Mouse (Mus musculus) thymus, adult 2 months (tissue): ENCODE results near the gene Coch. TPM values are rescaled to one million over a fixed set of nuclear protein-coding genes. Genes with fewer than 3 reads are reported as not detected.
"Not testable (repeated sequence)": the region's sequence is repeated elsewhere in the genome, so short reads cannot be mapped to it uniquely, and the experiment has no call there.

Experiments
- DNase-seq: peaks from one replicate; pipeline ENCODE4 v3.0.0; 2021
- H3K27ac ChIP-seq: fragments of 200-500 bp; 2 replicates; pipeline ENCODE4 v1.5.1; 2012; ENCODE audit warnings: low read length, control low read depth; ENCODE audit not compliant: control insufficient read depth, insufficient read depth
- H3K27me3 ChIP-seq: fragments of 200-500 bp; 2 replicates; pipeline ENCODE4 v1.6.1; 2012; ENCODE audit warnings: mild to moderate bottlenecking, low read length, moderate library complexity, mixed read lengths; ENCODE audit not compliant: control insufficient read depth, insufficient read depth
- H3K36me3 ChIP-seq: fragments of 200-500 bp; 2 replicates; pipeline ENCODE4 v1.6.1; 2012; ENCODE audit warnings: mild to moderate bottlenecking, low read length, moderate library complexity; ENCODE audit not compliant: control insufficient read depth, insufficient read depth
- H3K4me1 ChIP-seq: fragments of 200-500 bp; replicated peaks from 2 replicates; pipeline ENCODE4 v1.6.1; 2012; ENCODE audit warnings: low read length; ENCODE audit not compliant: control insufficient read depth, insufficient read depth
- H3K4me3 ChIP-seq: fragments of 200-500 bp; 2 replicates; pipeline ENCODE4 v1.5.1; 2012; ENCODE audit warnings: mild to moderate bottlenecking, low read length, control low read depth, moderate library complexity; ENCODE audit not compliant: control insufficient read depth, insufficient read depth
- CTCF ChIP-seq: fragments of 200-500 bp; IDR thresholded peaks from 2 replicates; pipeline ENCODE4 v1.5.1; 2012; ENCODE audit warnings: mild to moderate bottlenecking, control low read depth, low read length, moderate library complexity, borderline replicate concordance; ENCODE audit not compliant: control insufficient read depth, poor library complexity, insufficient read depth; ENCODE audit errors: extremely low read depth
- POLR2A ChIP-seq: fragments of 200-500 bp; IDR thresholded peaks from 2 replicates; pipeline ENCODE4 v1.6.1; 2012; ENCODE audit warnings: mild to moderate bottlenecking, low read length, control low read depth, moderate library complexity; ENCODE audit not compliant: control insufficient read depth, poor library complexity, insufficient read depth; ENCODE audit errors: extremely low read depth
- WGBS: fragments of 180-500 bp; shearing (Covaris S2); methylation state at CpG from one replicate; pipeline ENCODE4 v1.1.7; 2018; 5-methylcytosine and 5-hydroxymethylcytosine counted together
- polyA plus RNA-seq: library from polyadenylated mRNA; depleted of rRNA; stranded (reverse); fragments of >200 nt; gene quantifications from 2 replicates; pipeline ENCODE4 v1.2.3, GENCODE M21; 2012; rRNA removed

Coch gene
- polyA plus RNA-seq, 1 experiment, result 1.4 TPM

DNA sequence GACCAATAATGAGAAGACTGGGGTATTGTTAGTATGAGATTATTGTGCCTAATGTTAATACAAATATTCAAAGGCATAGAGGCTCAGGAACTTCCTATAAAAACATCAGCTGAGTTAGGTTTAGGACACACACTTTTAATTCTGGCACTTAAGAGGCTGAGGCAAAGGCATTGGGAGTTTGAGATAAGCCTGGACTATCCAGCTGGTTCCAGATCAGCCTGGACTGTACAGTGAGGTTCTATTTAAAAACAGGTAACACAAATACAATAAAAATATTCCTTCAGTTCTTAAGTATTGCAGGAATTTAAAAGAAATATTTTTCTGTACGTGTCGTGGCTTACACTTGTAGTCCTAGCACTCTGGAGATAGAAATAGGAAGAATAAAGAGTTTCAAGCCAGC is 43.1 kb downstream of the Coch start:
- no peak for TF ChIP-seq POLR2A
- TF ChIP-seq CTCF, result no peak
- Histone ChIP-seq H3K27me3 (no peaks in the 10 kb centered on the region), H3K4me3 (no peak overlapping the region), H3K36me3 (no peaks in the 10 kb centered on the region), H3K27ac (no peak overlapping the region), H3K4me1 (no peaks in the 10 kb centered on the region)
- no peak for DNase-seq
- WGBS, result 88% methylated on average over 2 of the region's 2 CpGs

DNA sequence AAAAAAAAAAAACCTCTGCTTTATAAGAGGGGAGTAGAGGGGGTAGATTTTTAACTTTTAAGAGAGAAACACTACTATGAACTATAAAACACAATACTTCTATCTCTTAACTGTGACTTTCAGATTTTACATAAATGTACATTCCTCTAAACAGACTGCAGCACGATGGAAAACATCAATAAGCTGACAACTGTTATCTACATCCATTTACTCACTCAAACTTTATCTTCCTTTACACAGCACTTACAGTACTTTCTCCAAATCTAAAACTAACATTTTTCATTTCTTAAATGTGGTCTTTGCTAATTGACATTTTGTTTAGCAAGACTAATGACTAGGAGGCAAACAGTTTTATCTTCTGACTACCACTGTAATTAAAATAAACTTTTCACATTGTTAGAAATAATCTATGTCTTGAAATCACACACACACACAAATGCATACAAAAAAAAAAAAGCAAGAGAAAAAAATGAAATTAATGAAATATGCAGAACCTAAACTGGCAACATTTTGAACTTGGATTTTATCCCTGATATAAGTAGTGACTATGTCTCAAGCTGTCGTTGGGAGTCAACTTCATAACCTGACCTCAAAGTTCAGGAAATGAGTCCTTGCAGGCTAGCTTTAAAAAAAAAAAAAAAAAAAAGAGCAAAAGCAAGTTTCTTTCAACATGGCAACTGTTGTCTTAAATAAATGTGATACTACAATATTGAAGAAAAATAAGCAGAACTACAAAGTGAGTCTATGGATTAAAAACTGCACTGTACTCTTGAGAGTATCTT is 43.7 kb downstream of the Coch start:
- Histone ChIP-seq H3K27me3 (no peaks in the 10 kb centered on the region), H3K4me1 (no peaks in the 10 kb centered on the region), H3K27ac (no peak overlapping the region), H3K36me3 (no peaks in the 10 kb centered on the region), H3K4me3 (no peak overlapping the region)
- DNase-seq, result no peak
- no peak for TF ChIP-seq POLR2A
- no peak for TF ChIP-seq CTCF
- 48% methylated on average over 2 of the region's 2 CpGs for WGBS

DNA sequence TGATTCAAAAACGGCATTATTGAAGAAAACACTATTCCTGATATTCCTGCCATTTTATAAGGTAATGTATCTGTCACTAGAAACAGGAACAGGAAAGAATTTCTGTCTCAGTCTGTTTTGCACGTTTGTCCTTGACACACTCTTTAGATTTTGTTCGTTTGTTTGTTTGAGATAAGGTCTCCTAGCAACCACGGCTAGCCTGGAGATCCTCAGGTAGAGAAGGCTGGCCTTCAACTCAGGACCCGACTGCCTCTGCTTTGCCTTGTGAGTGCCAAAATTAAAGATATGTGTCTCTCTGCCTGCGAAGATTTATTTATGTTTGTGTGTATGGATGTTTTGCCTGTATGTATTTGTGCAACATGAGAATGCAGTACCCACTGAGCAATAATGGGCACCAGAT is 48.7 kb downstream of the Coch start:
- 62% methylated on average over 6 of the region's 6 CpGs for WGBS

DNA sequence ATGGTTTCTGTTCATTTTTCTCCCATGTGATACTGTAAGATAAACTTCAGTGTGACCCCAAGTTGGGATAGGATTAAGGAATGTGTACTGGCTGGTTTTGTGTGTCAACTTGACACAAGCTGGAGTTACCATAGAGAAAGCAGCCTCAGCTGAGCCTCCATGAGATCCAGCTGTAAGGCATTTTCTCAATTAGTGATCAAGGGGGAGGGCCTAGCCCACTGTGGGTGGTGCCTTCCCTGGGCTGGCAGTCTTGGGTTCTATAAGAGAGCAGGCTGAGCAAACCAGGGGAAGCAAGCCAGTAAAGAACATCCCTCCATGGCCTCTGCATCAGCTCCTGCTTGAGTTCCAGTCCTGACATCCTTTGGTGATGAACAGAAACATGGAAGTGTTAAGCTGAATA is 56.3 kb downstream of the Coch start:
- H3K27me3 ChIP-seq, H3K4me1 ChIP-seq, DNase-seq, H3K27ac ChIP-seq, H3K4me3 ChIP-seq: not testable (repeated sequence)
- H3K36me3 ChIP-seq, result peaks cover 30% of the 10 kb centered on the region

More for the DNA sequence above, 48.7 kb downstream of the Coch start:
- TF ChIP-seq POLR2A, result no peak
- no peak for TF ChIP-seq CTCF
- H3K4me3 ChIP-seq, result no peak overlapping the region
- DNase-seq, result no peak
- H3K27ac ChIP-seq, result no peak overlapping the region; the same call in 1 of the 2 replicates
- no peaks in the 10 kb centered on the region for H3K27me3 ChIP-seq
- peaks cover 3% of the 10 kb centered on the region; the same call in 1 of the 2 replicates for H3K36me3 ChIP-seq
- H3K4me1 ChIP-seq, result no peaks in the 10 kb centered on the region

Other genes with a start within 250 kb of the Coch start
- gene G2e3, start 245.3 kb upstream of the Coch start, polyA plus RNA-seq, result 4.3 and 5.7 TPM in 2 replicates
- 7.7 and 9.5 TPM in 2 replicates for gene Scfd1, start 215.8 kb upstream of the Coch start, polyA plus RNA-seq
- gene Ap4s1, start 97.7 kb downstream of the Coch start, polyA plus RNA-seq, result 10.3 and 13.2 TPM in 2 replicates
- gene Strn3, start 98.6 kb downstream of the Coch start, polyA plus RNA-seq, result 18.4 and 22.2 TPM in 2 replicates
- gene Hectd1, start 236.2 kb downstream of the Coch start, polyA plus RNA-seq, result 27.7 and 29.6 TPM in 2 replicates